Mouse (Mus musculus) cerebral cortex, adult 2 months (tissue): ENCODE measurements around the gene D930007J09Rik.

Experiments used
- WGBS: fragments of 180-500 bp; shearing (Covaris S2); methylation state at CpG from one replicate; pipeline ENCODE4 v1.1.7; 2018; 5-methylcytosine and 5-hydroxymethylcytosine counted together

D930007J09Rik gene

DNA sequence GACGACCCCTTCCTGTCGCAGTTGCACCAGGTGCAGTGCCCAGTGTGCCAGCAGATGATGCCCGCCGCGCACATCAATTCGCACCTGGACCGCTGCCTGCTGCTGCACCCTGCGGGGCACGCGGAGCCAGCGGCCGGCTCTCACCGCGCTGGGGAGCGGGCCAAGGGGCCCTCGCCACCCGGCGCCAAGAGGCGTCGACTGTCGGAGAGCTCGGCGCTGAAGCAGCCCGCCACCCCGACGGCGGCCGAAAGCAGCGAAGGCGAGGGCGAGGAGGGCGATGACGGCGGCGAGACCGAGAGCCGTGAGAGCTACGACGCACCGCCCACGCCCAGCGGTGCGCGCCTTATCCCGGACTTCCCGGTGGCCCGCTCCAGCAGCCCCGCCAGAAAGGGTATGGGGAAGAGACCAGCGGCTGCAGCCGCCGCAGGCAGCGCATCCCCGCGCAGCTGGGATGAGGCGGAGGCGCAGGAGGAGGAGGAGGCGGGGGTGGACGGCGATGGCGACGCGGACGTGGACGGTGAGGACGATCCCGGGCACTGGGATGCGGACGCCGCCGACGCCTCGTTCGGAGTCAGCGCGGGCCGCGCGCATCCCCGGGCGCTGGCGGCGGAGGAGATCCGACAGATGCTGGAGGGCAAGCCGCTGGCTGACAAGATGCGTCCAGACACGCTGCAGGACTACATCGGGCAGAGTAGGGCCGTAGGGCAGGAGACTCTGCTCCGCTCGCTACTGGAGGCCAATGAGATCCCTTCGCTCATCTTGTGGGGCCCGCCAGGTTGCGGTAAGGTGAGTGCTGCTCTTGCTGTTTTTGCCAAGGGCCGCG is at the start of gene D930007J09Rik:
Gene D930007J09Rik (minus strand): TSS at position 591 of the 823 bp plus-strand sequence.
- under 1% methylated on average over 94 of the region's 95 CpGs for WGBS

DNA sequence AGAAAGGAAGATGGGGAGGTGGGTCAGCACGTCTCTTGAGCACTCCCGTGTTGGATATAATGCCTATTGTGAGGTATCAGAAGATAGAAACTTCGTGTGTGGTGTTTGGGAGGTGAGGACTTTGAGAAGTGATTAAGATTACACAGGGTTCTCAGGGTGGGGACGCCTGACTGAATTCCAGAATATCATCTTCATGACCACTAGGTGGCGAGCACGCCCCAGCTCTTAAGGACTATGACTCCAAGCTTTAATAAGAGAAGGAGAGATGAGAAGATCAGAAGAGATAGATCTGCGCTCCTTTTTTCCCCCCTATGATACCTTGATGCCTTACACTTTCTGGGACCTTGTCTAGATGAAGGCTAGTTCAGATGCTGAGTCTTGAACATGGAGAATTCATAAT is 49.3 kb upstream of the D930007J09Rik start:
- WGBS: 17% methylated on average over 7 of the region's 7 CpGs

DNA sequence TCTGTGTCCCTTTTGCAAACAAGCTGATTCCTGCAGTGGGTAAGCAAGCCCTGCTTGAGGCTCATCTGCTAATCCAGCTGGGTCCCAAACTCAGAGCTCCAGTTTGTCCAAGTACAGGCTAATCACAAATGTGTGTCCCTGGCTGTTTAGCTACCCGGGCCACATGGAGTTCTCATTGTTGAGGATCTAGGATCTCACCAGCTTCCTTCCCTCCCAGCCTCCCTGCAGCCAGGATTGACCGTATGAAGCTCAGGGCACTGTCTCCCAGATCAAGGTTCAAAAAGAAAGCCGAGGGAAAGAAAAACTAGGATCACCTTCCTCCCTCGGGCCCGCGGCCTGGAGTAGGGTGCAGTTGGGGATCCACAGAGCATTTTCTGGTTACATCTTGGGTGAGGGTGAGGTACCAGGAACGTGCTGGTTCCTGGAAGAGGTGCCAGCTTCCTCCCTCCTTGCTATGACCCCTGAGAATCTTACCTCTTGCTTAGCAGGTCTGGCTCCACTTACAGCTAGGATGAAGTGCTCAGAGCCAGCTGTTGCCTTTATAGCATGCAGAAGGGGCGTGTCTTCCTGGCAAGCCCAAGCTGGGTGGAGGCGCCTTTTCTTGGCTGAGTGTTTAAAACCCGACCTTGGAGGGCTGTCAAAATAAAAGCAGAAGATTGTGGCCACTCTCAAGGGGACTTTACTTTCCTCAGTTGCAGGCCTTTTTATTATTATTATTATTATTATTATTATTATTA is 48.2 kb upstream of the D930007J09Rik start, which contains the start of gene Serpinb1a:
Gene Serpinb1a (minus strand): TSS at position 518 of the 737 bp plus-strand sequence.
- 64% methylated on average over 10 of the region's 10 CpGs for WGBS

- 72% methylated on average over 1 of the region's 1 CpGs for WGBS
Observed at GRCm38 (mm10) chr13:32850156-32850555, 47.5 kb upstream of the D930007J09Rik start.

DNA sequence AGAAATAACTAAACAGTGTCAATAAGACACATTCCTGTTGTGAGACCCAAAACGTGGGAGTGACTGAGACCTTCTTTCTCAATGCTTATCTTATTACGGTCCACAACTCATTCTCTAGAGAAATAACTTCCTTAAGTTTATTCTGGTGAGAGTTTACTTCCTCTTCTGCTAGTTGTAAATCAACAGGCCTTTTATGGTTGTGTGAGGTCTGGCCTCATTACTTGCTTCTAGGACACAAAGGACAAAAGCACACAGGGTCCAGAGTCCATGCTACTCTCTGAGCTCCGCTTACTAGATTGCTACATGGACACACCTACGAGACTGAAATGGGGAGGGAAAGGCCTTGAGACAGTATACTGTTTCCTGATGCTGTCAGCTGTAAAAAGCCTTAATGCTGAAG is 46.4 kb upstream of the D930007J09Rik start:
- 70% methylated on average over 4 of the region's 4 CpGs for WGBS

GRCm38 (mm10) chr13:32841349-32841748 is 38.7 kb upstream of the D930007J09Rik start:
- WGBS: 92% methylated on average over 3 of the region's 3 CpGs

GRCm38 (mm10) chr13:32839314-32839713 is 36.7 kb upstream of the D930007J09Rik start:
- 9% methylated on average over 1 of the region's 1 CpGs for WGBS

GRCm38 (mm10) chr13:32834513-32834912 is 31.9 kb upstream of the D930007J09Rik start:
- 92% methylated on average over 5 of the region's 5 CpGs for WGBS

- 56% methylated on average over 6 of the region's 6 CpGs for WGBS
Observed at GRCm38 (mm10) chr13:32833237-32833636, 30.6 kb upstream of the D930007J09Rik start.

DNA sequence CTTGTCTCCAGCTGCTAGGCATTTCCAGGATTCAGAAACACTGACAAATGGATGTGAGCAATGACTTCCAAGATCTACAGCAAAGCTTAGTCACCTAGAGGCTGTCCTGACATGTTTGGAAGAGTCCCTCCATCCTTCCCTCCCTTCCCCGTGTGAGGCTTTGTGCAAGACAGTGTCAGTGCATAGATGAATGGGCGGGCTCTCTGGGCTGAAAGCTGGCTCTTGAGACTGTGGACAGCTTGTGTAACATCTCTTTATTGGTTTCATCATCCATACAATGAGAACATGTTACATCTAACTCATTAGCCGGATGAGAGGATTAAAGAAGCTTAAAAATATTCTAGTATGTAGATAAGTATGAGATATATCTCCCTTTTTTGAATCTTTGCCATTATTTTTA is 30.1 kb upstream of the D930007J09Rik start:
- 68% methylated on average over 3 of the region's 3 CpGs for WGBS

DNA sequence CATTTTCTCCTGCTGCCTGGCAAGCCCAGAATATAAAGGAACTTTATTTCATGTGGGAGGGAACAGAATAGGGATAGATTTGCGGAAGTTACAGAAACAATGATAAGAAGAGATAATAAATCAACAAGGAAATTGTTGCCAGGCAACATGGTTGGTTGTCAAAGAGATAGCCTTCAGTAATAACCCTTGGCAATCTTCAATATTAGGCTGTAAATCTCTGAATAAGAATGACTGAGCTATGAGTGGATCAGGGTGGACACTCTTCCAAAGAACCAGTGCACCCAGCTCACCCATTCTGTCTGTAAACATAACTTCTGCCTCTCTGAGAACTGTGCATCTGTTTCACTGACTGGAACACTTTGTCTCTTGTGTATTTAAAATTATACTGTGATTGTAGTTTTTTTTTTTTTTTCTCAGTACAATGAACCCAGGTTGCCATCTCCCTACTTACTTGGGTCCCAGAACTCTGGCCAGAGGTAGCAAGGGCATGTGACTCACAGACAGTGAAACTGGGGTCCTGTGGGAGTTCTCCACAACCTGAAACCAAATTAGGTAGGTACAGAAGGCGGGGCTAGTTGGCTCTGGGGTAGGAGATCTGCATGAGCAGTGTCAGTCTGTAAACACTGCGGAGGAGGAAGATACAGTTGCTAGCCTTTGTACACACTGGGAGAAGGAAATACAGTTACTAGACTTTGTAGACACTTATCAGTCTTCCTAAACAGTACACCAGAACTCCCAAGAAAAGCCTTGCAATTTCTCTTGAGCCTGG is 29.0 kb upstream of the D930007J09Rik start:
- WGBS: 80% methylated on average over 3 of the region's 3 CpGs

DNA sequence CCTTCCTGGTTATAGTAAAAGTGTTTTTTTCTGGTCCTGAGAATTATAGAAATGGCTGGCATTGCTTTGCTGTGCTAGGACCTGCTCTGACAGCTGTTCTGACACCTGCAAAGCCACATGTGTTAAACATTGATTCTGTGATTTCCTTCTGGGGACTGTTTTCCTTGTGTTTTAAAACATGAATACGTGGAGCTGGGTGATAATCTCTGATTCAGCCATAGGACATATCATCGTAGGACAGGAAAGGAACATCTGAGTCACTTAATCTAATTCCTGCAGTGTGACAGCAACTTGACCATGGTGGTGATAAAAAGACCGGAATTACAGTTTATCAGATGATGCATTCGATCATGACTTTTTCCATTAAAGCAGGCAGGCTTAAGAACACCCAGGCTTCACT is 26.2 kb upstream of the D930007J09Rik start:
- 73% methylated on average over 4 of the region's 4 CpGs for WGBS

DNA sequence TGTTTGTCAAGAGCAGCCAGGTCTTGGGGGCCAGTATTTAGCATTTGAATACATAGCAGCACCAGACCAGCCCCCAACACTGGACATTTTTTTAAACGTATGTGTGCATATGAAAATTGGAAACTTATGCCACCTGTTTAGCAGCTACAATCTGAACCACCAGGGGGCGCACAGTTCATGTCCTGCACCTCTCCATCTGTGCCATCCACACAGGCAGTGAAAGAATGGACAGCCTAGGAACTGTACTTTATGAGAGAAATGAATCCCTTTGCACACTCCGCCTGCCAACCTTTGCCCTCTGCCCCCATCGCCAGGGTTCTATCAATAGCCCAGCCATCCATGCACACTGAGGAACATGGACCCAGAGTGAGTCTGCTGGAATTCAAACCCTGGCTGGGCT is 25.3 kb upstream of the D930007J09Rik start:
- WGBS: 54% methylated on average over 4 of the region's 4 CpGs

- WGBS: 81% methylated on average over 3 of the region's 3 CpGs
Observed at GRCm38 (mm10) chr13:32827111-32827822, 24.6 kb upstream of the D930007J09Rik start.

- 85% methylated on average over 8 of the region's 8 CpGs for WGBS
Observed at GRCm38 (mm10) chr13:32825546-32825945, 22.9 kb upstream of the D930007J09Rik start.

DNA sequence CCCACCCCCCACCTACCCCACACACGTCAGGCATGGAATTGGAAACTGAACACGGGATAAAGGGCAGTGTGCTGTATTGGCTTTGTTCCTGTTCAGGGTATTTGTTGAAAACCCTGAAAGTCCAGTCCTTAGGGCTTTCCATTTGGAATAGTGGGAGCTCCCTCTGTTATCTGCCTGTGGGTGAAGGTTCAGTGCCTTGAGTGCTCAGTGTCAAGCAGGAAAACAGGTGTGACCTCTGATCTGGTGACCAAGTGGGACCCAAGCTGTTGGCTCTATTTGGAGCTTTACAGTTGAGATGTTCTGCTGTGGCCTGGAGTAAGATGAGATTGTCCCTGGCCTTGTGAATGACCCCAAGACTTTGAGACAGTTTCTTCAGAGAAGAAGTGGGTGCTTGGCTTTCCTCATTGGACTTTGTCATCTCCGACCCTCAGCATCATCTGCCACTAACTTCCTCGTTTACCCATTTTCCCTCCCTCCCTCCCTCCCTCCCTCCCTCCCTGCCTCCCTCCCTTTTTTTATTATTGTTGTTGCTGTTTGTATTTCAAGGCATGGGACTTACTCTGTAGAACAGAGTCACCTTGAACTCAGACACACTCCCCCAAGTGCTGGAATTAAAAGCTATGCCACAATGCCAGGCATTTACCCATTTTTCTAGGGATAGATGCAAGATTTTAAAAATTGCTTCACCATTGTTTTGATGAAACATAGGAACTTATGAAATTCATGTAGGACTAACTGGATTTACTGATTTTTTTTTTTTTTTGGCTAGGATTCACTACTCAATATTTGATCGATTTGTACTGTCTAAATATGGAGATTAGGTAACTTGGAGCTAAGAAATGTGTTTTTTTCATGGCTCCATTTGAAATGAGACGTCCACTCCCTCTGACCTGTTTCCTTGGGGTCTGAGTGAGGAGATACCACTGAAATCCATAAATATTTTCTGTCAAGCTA is 22.0 kb upstream of the D930007J09Rik start:
- 73% methylated on average over 6 of the region's 6 CpGs for WGBS

DNA sequence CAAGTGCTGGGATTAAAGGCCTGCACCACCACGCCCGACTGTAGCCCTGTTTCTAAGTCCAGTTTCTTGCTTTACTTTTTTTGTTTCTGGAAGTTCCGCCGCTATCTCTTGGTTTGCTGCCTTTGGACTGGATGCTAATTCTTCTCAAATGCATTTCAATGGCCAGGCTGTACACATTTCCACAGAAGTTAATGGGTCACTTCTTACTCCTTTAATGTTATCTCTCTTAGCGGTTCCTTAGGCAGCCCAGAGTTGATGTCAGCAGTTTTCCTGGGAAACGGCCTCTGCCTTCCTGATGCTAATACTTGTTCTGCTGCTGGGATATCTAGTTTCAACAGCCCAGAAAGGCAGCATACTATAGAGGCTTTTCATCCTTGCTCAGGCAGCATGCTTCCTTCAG is 20.5 kb upstream of the D930007J09Rik start:
- 90% methylated on average over 6 of the region's 6 CpGs for WGBS

- 98% methylated on average over 4 of the region's 4 CpGs for WGBS
Observed at GRCm38 (mm10) chr13:32821671-32822070, 19.0 kb upstream of the D930007J09Rik start.

GRCm38 (mm10) chr13:32819926-32820325 is 17.3 kb upstream of the D930007J09Rik start:
- WGBS: 84% methylated on average over 5 of the region's 5 CpGs

DNA sequence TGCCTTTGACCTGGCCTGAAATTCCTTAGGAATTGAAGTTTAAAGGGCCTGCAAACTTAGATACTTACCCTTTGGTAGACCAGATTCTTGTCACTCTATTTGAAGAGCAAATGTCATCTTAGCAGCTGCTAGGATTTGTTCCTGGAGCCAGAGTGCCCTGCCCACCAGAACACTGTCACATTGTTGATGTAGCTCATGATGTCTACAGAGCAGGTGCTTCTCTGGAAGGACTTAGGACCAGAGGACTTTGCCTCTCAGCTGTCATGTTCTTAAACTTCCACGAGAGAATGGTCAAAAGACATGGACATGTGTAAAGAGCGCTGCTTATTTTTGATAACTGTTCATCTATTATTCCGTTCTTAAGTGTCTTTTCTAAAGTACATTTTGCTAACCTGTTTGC is 16.6 kb upstream of the D930007J09Rik start:
- WGBS: 95% methylated on average over 3 of the region's 3 CpGs
